Mouse (Mus musculus) neutrophil, adult 5-6 weeks (primary cell): Measurements from ENCODE around the gene Tll1. TPM values are rescaled to one million over a fixed set of nuclear protein-coding genes. Genes with fewer than 3 reads are reported as not detected.
"Not testable (repeated sequence)": the region's sequence is repeated elsewhere in the genome, so short reads cannot be mapped to it uniquely, and the experiment has no call there.

Source experiments
- ATAC-seq: fragments of 151-379, 151-347 bp; 2 replicates; pipeline ENCODE4 v1.8.0; 2017; ENCODE audit warnings: mild to moderate bottlenecking, moderate TSS enrichment; ENCODE audit not compliant: insufficient number of reproducible peaks, poor library complexity, low FRiP score, severe bottlenecking; ENCODE audit errors: extremely low read depth
- total RNA-seq: library from RNA; stranded (forward); fragments of 200-1000 nt; gene quantifications from 2 replicates; pipeline ENCODE4 v1.2.3, GENCODE M21; 2017

Tll1 gene
- total RNA-seq, 1 experiment from 2014 or later, result not detected

GRCm38 (mm10) chr8:64107190-64107589, 98.9 kb downstream of the Tll1 start:
- ATAC-seq, result no peak

GRCm38 (mm10) chr8:64073396-64073795, 132.7 kb downstream of the Tll1 start:
- ATAC-seq, result no peak

- no peak for ATAC-seq
Measured at GRCm38 (mm10) chr8:64059867-64060266, 146.2 kb downstream of the Tll1 start.

GRCm38 (mm10) chr8:64057571-64057970, 148.5 kb downstream of the Tll1 start:
- no peak for ATAC-seq

GRCm38 (mm10) chr8:64048556-64048955, 157.5 kb downstream of the Tll1 start:
- ATAC-seq, result no peak

GRCm38 (mm10) chr8:64047963-64048505, 158.0 kb downstream of the Tll1 start:
- no peak for ATAC-seq

GRCm38 (mm10) chr8:64041303-64041884, 164.7 kb downstream of the Tll1 start:
- ATAC-seq, result no peak

GRCm38 (mm10) chr8:64030672-64031385, 175.2 kb downstream of the Tll1 start:
- no peak for ATAC-seq

GRCm38 (mm10) chr8:64030081-64030480, 176.0 kb downstream of the Tll1 start:
- ATAC-seq, result no peak

- ATAC-seq, result no peak
Measured at GRCm38 (mm10) chr8:64029525-64029924, 176.5 kb downstream of the Tll1 start.

- no peak for ATAC-seq
Measured at GRCm38 (mm10) chr8:64024359-64024758, 181.7 kb downstream of the Tll1 start.

GRCm38 (mm10) chr8:64023579-64023978, 182.5 kb downstream of the Tll1 start:
- ATAC-seq, result no peak

GRCm38 (mm10) chr8:64023027-64023426, 183.0 kb downstream of the Tll1 start:
- no peak for ATAC-seq

GRCm38 (mm10) chr8:63970612-63971391, 235.3 kb downstream of the Tll1 start:
- not testable (repeated sequence) for ATAC-seq
